Mouse (Mus musculus): ENCODE results near the gene Slc26a8. TPM values are rescaled to one million over a fixed set of nuclear protein-coding genes. Genes with fewer than 3 reads are reported as not detected.
"Not testable (repeated sequence)": the region's sequence is repeated elsewhere in the genome, so short reads cannot be mapped to it uniquely, and the experiment has no call there.

Gene Slc26a8
- 1.6 and 2.1 TPM in 2 replicates for polyA plus RNA-seq (2015; fragmentation: Nextera tagmentation; extraction: Ambion mirVana)

DNA sequence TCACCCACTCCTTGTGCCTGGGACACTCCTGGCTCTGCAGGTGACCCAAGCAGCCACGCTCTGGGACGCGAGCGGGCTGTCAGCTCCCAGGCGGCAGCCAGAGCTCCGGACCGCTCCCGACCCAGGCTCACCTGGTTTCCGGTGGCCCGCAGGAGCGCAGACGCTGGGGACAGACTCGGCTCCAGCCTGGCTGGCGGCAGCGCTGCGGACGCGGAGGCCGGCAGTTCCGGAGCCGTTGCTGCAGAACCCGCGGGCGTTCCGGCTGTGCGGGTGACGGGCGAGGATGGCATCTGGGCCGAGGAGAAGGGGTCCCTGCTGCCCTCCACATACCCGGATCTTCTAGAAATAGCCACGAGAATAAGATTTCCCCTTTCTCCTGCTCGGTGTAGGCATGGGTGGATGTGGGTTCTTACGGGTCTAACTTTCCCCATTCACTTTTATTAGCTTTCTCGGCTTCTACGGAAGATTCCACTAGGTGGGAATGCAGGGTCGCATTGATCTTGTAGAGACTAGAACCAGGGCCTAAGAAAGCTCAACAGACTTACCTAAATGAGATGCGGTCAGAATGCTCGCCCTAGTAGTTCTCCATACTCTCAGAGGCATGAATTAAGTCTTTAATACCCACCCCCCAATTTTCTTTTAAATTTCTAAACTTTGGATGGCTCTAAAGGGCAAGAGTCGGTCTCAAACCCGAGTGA is at the start of gene Slc26a8:
Gene Slc26a8, minus strand, starts transcription at position 648 of the 698 bp plus-strand sequence.
- Histone ChIP-seq H3K27ac (ENCODE audit: low read length) (peak within 1 kb of the TSS; percentile 96), H3K4me3 (ENCODE audit: low read depth, low read length) (peak within 1 kb of the TSS; percentile 99), H3K36me3 (ENCODE audit: control insufficient read depth, insufficient read depth, low read length) (no peaks in the 10 kb centered on the region), H3K9ac (ENCODE audit: low read depth, low read length) (peak within 1 kb of the TSS; percentile 53), H3K4me1 (ENCODE audit: control insufficient read depth, insufficient read depth, low read length) (peaks cover 21% of the 10 kb centered on the region), H3K4me2 (ENCODE audit: low read length) (peak within 1 kb of the TSS; percentile 59), H3K27me3 (ENCODE audit: control insufficient read depth, insufficient read depth, low read depth, low read length) (peaks cover 2% of the 10 kb centered on the region; the same call in 1 of the 2 replicates), H3K9me3 (replicated peaks; ENCODE audit: control insufficient read depth, low read length, poor library complexity, severe bottlenecking) (no peaks in the 10 kb centered on the region)
- 9% methylated on average over 40 of the region's 40 CpGs for WGBS
- no peak for ATAC-seq

DNA sequence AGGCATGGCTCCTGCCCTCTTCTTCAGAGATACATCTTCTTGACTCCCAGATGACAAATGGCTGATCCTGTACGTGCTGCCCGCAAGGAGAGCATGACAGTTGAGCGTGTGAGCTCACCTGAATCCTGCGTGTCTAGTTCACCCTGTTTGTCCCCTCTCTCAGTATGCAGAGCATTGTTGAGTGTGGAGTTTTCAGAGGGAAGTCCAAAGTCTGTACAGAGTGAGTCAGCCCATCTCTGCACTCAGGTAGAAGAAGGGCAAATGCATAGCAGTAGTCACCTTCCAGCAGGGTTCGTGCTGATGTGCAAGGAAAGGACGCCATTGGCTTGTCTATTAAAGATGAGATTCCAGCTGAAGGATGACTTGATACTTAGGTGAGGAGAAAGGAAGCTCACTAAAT is 49.2 kb upstream of the Slc26a8 start:
- no peaks in the 10 kb centered on the region for H3K27me3 ChIP-seq (ENCODE audit: control insufficient read depth, insufficient read depth, low read depth, low read length)
- WGBS: 96% methylated on average over 6 of the region's 6 CpGs
- no peaks in the 10 kb centered on the region for H3K4me1 ChIP-seq (ENCODE audit: control insufficient read depth, insufficient read depth, low read length)
- peaks cover 25% of the 10 kb centered on the region for H3K36me3 ChIP-seq (ENCODE audit: control insufficient read depth, insufficient read depth, low read length)
- H3K27ac ChIP-seq (ENCODE audit: low read length): no peak overlapping the region
- no peak overlapping the region for H3K4me3 ChIP-seq (ENCODE audit: low read depth, low read length)
- no peaks in the 10 kb centered on the region for H3K9me3 ChIP-seq (replicated peaks; ENCODE audit: control insufficient read depth, low read length, poor library complexity, severe bottlenecking)
- H3K9ac ChIP-seq (ENCODE audit: low read depth, low read length): no peak overlapping the region
- ATAC-seq: no peak
- no peak overlapping the region for H3K4me2 ChIP-seq (ENCODE audit: low read length)

DNA sequence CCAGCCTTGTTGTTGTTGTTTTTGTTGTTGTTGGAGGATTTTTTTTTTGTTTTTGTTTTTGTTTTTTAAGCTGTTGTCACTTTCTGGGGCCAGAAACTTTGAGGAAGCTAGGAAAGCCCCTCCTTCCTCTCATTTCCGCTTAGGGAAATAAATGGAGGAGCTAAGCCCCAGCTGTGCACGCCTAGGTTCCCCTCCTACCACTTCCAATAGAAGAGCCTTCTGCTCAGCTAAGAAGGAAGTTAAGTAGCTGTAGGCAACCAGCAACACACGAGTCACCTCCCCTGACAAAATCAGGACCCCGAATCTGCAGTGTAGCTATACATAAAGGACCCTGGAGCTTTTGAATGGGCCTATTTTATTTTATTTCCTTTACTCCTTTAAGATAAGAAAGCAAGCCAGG is 47.9 kb upstream of the Slc26a8 start:
- H3K9ac ChIP-seq (ENCODE audit: low read depth, low read length): no peak overlapping the region
- H3K4me2 ChIP-seq (ENCODE audit: low read length): no peak overlapping the region
- H3K9me3 ChIP-seq (replicated peaks; ENCODE audit: control insufficient read depth, low read length, poor library complexity, severe bottlenecking): no peaks in the 10 kb centered on the region
- peaks cover 16% of the 10 kb centered on the region for H3K36me3 ChIP-seq (ENCODE audit: control insufficient read depth, insufficient read depth, low read length)
- ATAC-seq: no peak
- no peaks in the 10 kb centered on the region for H3K4me1 ChIP-seq (ENCODE audit: control insufficient read depth, insufficient read depth, low read length)
- no peak overlapping the region for H3K27ac ChIP-seq (ENCODE audit: low read length)
- no peaks in the 10 kb centered on the region for H3K27me3 ChIP-seq (ENCODE audit: control insufficient read depth, insufficient read depth, low read depth, low read length)
- WGBS: 79% methylated on average over 4 of the region's 4 CpGs
- no peak overlapping the region for H3K4me3 ChIP-seq (ENCODE audit: low read depth, low read length)

DNA sequence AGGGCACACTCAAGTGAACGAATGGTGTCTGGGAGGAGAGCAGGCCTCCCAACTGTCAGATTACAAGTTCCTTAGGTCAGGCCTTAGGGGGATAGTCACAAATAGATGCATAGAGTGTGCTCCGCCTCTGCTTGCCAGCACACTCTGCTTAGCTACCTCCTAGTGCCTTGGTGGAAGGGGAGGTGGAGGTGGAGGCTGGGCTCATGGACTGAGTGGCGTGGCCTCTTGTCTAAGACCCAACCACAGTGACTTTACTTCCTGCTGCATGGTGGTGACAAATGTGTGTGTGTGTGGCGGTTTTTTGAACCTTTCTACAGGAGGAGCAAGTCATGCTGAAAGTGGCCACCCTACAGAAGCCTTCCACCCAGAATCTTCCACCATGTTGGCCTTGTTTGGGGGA is 46.5 kb upstream of the Slc26a8 start:
- 84% methylated on average over 4 of the region's 4 CpGs for WGBS

DNA sequence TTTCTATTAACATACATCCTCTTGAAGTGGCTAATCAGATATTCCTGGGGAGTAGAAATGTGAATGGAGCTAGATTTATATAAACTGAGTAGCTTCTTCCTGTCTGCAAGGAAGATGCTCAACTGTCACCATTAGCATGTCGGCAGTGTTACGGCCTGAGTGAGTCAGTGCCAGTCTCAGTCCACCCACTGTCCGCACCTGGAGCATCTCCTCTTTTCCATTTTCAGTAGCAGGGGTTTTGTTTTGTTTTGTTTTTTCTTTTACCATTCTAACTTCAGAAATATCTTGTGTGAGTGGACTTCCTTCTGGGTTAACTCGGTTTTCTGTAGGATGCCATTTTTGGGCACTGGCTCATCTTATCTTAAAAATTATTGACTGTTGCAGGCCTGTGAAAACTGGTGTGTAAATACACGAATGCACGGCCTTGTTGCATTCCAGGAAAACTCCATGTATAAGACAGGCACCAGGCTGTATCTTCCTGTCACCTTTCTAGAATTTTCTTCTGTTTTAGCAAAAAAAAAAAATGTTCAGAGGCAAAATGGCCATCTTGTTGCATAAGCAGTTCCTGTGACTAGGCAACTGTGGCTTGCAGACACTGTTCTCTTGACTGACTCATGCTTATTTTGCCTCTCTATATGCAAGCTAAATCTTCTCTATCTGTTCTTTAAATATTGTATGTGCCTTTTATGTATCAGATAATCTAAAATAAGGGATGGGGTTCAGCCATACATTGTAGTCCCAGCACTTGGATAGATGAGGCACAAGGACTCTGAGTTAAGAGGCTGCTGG is 45.5 kb upstream of the Slc26a8 start:
- no peaks in the 10 kb centered on the region for H3K27me3 ChIP-seq (ENCODE audit: control insufficient read depth, insufficient read depth, low read depth, low read length)
- no peak for ATAC-seq
- H3K4me1 ChIP-seq (ENCODE audit: control insufficient read depth, insufficient read depth, low read length): no peaks in the 10 kb centered on the region
- 96% methylated on average over 6 of the region's 6 CpGs for WGBS
- H3K4me2 ChIP-seq (ENCODE audit: low read length): no peak overlapping the region
- H3K4me3 ChIP-seq (ENCODE audit: low read depth, low read length): no peak overlapping the region
- peaks cover 10% of the 10 kb centered on the region for H3K36me3 ChIP-seq (ENCODE audit: control insufficient read depth, insufficient read depth, low read length)
- no peak overlapping the region for H3K9ac ChIP-seq (ENCODE audit: low read depth, low read length)
- no peaks in the 10 kb centered on the region for H3K9me3 ChIP-seq (replicated peaks; ENCODE audit: control insufficient read depth, low read length, poor library complexity, severe bottlenecking)
- no peak overlapping the region for H3K27ac ChIP-seq (ENCODE audit: low read length)

More for the DNA sequence above, 46.5 kb upstream of the Slc26a8 start:
- Histone ChIP-seq H3K36me3 (ENCODE audit: control insufficient read depth, insufficient read depth, low read length) (peaks cover 7% of the 10 kb centered on the region), H3K4me3 (ENCODE audit: low read depth, low read length) (no peak overlapping the region), H3K4me2 (ENCODE audit: low read length) (no peak overlapping the region), H3K27me3 (ENCODE audit: control insufficient read depth, insufficient read depth, low read depth, low read length) (no peaks in the 10 kb centered on the region), H3K27ac (ENCODE audit: low read length) (no peak overlapping the region), H3K9ac (ENCODE audit: low read depth, low read length) (no peak overlapping the region), H3K4me1 (ENCODE audit: control insufficient read depth, insufficient read depth, low read length) (no peaks in the 10 kb centered on the region), H3K9me3 (replicated peaks; ENCODE audit: control insufficient read depth, low read length, poor library complexity, severe bottlenecking) (no peaks in the 10 kb centered on the region)
- ATAC-seq: no peak

DNA sequence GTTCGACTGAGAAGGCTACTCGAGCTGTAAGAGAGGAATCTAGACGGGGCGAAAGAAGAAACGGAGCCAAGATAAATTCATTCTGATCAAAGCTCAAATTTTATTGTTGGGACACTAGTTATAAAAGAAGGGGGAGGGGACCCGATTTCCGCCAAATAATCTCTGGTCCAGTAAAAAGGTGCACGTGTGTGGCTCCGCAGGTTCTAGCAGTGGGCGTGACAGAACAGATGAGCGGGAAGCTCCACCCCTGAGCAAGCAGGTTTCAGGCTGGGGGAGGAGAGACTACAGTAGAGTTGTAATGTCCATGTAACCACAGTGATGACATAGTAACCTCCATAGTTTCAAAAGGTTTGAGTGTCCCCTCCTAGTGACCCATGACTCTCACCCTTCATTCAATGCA is 37.5 kb upstream of the Slc26a8 start:
- WGBS: 91% methylated on average over 11 of the region's 11 CpGs
- H3K36me3 ChIP-seq (ENCODE audit: control insufficient read depth, insufficient read depth, low read length): peaks cover 19% of the 10 kb centered on the region
- not testable (repeated sequence) for ATAC-seq

DNA sequence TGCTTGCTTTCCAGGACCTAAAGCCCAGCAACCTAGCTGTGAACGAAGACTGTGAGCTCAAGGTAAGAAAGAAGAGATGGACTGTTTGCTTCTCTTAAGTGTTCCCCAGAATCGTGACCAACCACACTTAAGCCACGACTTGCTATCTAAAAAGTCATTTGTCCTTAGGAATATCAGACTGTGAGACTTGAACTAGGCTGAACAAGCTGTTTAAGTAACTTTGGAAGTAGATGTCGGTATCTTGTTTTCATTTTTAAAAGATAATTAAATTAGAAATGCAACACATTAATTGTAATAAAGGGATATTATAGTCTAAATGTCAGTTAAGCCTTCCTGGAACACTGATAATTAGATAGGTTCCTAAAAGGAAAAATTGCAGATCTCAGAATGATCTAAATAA is 35.8 kb upstream of the Slc26a8 start, which contains the start of gene AC170998.1:
Gene AC170998.1, plus strand, starts transcription at position 301 of the 400 bp plus-strand sequence.
- no peak within 1 kb of the TSS for H3K27ac ChIP-seq (ENCODE audit: low read length)
- H3K9me3 ChIP-seq (replicated peaks; ENCODE audit: control insufficient read depth, low read length, poor library complexity, severe bottlenecking): no peaks in the 10 kb centered on the region
- no peak for ATAC-seq
- no peak within 1 kb of the TSS for H3K4me3 ChIP-seq (ENCODE audit: low read depth, low read length)
- no peak within 1 kb of the TSS for H3K4me2 ChIP-seq (ENCODE audit: low read length)
- H3K27me3 ChIP-seq (ENCODE audit: control insufficient read depth, insufficient read depth, low read depth, low read length): no peaks in the 10 kb centered on the region
- peaks cover 18% of the 10 kb centered on the region for H3K36me3 ChIP-seq (ENCODE audit: control insufficient read depth, insufficient read depth, low read length)
- 94% methylated on average over 4 of the region's 4 CpGs for WGBS
- no peak within 1 kb of the TSS for H3K9ac ChIP-seq (ENCODE audit: low read depth, low read length)
- no peaks in the 10 kb centered on the region for H3K4me1 ChIP-seq (ENCODE audit: control insufficient read depth, insufficient read depth, low read length)

More for the DNA sequence above, 37.5 kb upstream of the Slc26a8 start:
- not testable (repeated sequence) for H3K4me2 ChIP-seq (ENCODE audit: low read length); H3K4me3 ChIP-seq (ENCODE audit: low read depth, low read length); H3K4me1 ChIP-seq (ENCODE audit: control insufficient read depth, insufficient read depth, low read length); H3K27ac ChIP-seq (ENCODE audit: low read length); H3K9me3 ChIP-seq (replicated peaks; ENCODE audit: control insufficient read depth, low read length, poor library complexity, severe bottlenecking); H3K9ac ChIP-seq (ENCODE audit: low read depth, low read length); H3K27me3 ChIP-seq (ENCODE audit: control insufficient read depth, insufficient read depth, low read depth, low read length)

DNA sequence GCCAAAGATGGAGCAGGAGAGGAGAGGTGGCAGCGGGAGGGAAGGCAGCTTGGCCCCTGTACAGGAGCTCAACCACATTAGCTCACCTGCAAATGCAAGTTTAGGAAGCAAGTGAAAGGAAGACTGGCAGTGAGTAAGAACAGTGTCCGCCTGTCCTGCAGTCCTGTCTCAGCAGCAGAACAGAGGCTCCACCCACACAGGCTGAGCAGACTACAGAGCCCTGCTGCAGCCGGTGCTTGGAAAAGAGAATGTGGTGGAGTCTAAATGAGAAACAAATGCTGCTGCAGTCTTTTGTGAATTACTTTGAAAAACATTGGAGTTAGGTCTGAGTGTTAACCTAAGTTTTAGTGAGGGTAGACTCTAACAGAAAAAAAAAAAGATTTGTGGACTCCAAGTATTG is 27.5 kb upstream of the Slc26a8 start:
- Histone ChIP-seq H3K27me3 (ENCODE audit: control insufficient read depth, insufficient read depth, low read depth, low read length) (no peaks in the 10 kb centered on the region), H3K36me3 (ENCODE audit: control insufficient read depth, insufficient read depth, low read length) (peaks cover 22% of the 10 kb centered on the region), H3K4me1 (ENCODE audit: control insufficient read depth, insufficient read depth, low read length) (no peaks in the 10 kb centered on the region), H3K27ac (ENCODE audit: low read length) (no peak overlapping the region), H3K4me3 (ENCODE audit: low read depth, low read length) (no peak overlapping the region), H3K9ac (ENCODE audit: low read depth, low read length) (no peak overlapping the region), H3K9me3 (replicated peaks; ENCODE audit: control insufficient read depth, low read length, poor library complexity, severe bottlenecking) (no peaks in the 10 kb centered on the region), H3K4me2 (ENCODE audit: low read length) (no peak overlapping the region)
- 79% methylated on average over 3 of the region's 3 CpGs for WGBS
- ATAC-seq: no peak

Data from midbrain, embryonic 16.5 days (tissue).